Mouse (Mus musculus) CD4-positive, CD25-positive, alpha-beta regulatory T cell, adult 2 months (primary cell): ENCODE results near the gene Cs.
"Not testable (repeated sequence)": the region's sequence is repeated elsewhere in the genome, so short reads cannot be mapped to it uniquely, and the experiment has no call there.

Experiments
- DNase-seq: peaks from one replicate; pipeline ENCODE4 v3.0.0-alpha.2; 2012; ENCODE audit warnings: low read depth, low spot score

Cs gene

DNA sequence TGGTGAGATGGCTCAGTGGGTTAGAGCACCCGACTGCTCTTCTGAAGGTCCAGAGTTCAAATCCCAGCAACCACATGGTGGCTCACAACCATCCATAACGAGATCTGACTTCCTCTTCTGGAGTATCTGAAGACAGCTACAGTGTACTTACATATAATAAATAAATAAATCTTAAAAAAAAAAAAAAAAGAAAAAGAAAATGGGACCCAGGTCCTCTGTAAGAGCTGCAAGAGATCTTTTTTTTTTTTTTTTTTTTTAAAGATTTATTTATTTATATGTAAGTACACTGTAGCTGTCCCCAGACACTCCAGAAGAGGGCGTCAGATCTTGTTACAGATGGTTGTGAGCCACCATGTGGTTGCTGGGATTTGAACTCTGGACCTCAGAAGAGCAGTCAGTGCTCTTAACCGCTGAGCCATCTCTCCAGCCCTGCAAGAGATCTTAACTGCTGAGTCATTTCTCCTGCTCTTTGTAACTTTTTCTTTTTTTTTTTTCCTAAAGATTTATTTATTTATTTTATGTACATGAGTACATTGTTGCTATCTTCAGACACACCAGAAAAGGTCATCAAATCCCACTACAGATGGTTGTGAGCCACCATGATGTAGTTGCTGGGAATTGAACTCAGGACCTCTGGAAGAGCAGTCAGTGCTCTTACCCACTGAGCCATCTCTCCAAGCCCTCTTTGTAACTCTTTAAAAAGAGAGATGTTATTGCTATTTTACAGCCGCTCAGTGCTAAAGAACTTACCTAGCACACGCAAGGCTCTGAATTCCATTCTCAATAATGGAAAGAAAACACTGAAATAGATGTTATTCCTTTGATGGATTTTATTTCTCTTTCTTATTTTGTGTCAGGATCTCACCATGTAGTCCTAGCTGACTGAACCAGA lies 4.9 kb upstream of the Cs start:
- DNase-seq = not testable (repeated sequence)

DNA sequence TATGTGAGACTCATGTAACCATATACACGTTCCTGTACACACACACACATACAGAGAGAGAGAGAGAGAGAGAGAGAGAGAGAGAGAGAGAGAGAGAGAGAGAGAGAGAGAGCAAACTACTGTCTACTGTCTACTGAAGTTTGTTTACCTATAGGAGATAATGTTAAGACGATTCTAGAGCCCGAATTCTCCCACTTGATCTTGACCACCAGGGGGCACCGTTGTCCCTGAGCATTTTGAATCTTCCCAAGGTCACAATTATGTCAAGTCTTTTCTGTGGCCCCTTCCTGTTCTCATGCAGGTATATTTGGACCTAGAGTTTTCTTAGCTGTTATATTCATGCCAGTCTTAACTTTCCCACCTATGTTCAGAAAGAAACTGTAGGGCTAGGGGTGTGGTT lies 2.0 kb upstream of the Cs start:
- peak; percentile 92 for DNase-seq

DNA sequence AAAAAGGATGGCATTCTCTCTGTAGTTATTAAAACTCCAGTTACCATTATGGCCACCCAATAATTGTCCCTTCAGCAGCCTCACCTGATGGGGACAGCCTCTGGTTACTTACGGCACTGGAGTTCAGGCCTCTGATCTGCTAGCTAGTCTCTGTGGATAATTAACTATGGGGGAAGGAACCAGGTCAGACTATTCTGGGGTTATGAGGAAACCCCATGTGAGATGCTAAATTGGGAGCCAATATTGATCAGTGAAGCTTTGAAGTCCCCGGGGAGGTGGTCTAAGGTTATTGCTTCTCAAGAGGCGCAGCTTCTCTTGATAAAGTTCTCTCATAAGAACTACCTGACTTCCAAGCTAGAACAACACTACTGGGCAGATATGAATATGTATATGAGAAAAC lies 1.3 kb upstream of the Cs start:
- no peak for DNase-seq

DNA sequence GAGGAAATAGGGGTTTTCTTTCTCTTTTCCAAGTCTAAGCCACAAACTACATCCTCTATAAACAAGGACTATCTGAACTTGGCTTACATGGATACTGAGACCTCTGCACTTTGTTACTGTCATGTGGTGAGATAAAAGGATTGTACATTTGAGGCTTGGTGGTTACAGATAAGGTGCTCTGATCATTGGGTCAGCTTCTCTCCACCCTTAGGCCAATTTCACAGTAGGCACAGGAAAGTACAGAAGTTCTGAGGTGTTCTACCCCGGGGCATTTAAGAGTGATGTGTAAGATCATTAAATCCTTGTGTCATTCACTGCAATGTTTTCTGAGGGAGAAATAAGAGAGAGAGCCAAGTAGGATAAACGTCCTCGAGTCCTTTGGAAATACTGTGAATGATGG lies 937 bp upstream of the Cs start:
- DNase-seq = no peak

DNA sequence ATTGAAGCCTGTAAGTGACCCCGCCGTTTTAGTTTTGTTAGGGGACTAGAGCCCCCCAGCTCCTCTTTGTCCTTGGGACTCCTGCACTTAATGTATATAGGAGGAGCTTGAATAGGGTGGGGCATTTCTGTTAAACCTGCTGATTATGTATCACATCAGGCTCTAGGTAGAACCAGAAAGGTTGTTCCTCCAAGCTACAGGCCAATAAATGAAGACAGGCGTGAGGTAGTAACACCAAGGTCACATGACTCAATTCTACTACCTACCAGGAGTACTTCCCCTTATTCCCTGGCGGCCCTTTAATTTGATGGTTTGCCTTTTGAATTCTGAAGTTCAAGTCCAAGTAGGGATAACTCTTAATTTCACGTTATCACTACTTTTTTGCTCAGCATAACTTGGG lies 881 bp downstream of the Cs start:
- DNase-seq = no peak

DNA sequence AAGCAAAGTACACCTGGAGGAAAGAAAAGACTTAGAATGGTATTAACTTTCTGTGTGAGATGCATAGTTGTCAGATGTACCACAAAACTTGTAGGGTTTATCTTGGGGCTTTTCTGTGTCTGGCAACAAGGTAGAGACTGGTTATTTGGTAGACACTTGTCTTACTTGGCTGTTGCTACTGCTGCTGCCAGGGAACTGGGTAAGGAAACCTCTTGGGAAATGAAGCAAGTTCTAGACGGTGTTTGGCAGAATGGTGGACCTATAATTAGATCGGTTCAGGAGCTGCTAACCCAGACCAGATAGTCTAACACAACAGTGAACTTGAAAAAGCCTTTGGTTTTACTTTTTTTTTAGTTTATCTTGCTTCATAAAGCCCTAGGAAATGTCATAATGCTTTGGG lies 1.4 kb downstream of the Cs start:
- no peak for DNase-seq

DNA sequence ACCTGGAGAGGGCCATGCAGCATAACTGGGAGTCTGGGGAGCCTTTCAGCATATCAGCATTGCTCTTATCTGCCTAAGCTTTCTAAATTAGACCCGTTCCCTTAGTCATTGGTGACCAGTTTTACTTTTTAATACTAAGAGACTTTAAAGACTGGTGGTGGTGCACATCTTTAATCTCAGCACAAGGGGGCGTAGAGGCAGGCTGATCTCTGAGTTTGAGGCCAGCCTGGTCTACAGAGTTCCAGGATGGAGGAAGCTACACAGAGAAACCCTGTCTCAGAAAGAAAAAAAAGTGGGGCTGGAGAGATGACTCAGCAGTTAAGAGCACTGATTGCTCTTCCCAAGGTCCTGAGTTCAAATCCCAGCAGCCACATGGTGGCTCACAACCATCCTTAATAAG lies 2.7 kb downstream of the Cs start:
- peak; percentile 42 for DNase-seq

DNA sequence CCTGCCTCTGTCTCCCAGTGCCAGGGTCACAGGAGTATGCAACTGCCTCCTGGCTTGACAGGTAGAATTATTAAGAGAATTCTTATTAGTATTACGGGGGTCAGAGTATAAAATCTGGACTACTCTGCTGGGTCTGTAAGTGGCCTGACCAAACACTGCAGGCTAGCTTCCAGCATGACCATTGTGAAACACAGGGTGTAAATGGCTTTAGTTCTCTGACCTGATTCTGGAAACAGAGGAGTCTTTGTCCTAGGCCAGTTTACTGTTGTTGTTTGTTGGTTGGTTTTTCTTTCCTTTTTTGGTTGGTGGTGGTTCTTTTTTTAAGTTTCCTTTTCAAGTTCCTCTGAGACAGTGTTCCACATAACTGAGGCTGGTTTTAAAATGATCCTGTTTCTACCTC lies 5.9 kb downstream of the Cs start:
- no peak for DNase-seq

DNA sequence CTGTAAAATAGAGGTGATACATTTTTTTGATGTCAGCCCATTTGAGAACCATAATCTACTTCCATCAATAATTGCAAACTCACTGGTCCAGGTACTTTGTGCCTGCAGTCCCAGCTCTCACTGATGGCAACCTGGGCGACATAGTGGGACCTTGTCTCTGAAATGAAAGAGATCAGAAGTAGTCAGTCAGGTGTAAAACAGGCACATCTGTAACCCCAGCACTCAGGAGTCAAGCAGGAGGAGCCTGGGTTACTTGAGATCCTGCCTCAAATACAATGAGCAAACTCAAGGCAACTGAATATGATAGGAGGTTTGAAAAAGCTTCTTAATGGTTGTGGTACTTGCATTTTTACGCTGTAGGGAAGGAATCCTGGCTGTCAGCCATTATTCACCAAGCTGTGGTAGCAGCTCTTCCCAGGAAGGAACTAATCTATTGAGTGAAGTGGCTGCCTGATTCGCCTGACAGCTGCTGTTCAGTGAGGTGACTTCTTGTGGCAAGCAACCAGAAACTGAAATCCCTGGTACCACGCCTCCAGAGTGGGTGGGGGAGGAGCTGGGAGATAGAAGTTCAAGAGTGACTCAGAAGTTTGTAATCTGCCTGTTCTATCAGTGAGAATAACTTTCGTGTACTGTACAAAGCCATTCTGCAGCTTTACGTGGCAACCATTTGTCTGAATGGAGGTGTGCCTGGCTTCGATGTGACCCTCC lies 7.2 kb downstream of the Cs start:
- DNase-seq = peak; percentile 89

DNA sequence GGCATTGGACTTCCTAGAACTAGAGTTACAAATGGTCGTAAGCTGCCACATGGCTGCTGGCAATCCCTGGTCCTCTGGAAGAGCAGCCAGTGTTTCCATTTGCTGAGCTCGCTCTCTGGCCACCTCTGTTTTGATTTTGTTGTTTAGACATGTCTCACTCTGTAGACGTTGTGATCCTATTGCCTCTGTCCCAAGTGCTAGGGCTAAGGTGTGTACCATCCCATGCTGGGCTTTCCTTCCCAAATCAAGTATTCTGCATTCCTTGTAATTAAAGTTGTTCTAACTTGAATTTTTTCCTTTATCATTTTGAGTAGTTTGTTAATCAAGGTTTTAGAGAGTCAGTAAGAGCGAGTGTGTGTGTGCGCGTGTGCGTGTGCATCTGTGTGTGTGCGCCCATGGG lies 10.0 kb downstream of the Cs start:
- no peak for DNase-seq

DNA sequence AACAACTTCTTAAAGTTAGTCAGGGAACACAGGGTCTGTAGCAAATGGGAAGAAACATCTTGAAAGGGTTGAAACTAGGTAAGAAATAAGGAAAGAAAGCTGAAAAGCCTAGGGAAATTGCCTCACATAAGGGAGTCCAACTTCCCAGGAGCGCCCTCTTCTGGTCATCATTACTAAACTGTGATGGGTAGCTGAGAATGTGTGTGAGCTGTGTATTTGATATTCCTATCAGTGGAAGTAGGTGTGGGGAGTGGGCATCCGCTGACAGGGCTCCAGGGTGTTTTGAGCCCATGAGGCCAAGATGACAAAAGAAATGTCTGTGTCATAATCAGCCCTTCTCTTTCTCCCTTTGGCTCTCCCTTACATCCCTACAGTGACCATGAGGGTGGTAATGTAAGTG lies 21.3 kb downstream of the Cs start:
- DNase-seq = peak; percentile 84

DNA sequence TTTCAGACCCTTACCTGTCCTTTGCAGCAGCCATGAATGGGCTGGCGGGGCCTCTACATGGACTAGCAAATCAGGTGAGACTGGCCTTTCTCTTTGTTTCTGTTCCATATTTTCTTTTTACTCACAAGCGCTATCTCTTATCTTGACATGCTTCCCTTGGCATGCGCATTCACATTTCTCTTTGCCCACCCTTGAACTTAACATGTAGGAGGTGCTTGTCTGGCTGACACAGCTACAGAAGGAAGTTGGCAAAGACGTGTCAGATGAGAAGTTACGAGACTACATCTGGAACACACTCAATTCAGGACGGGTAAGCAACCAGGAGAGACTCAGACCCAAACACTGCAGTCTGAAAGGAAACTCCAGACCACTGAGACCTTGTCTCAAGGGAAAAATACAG lies 21.7 kb downstream of the Cs start:
- DNase-seq = no peak

DNA sequence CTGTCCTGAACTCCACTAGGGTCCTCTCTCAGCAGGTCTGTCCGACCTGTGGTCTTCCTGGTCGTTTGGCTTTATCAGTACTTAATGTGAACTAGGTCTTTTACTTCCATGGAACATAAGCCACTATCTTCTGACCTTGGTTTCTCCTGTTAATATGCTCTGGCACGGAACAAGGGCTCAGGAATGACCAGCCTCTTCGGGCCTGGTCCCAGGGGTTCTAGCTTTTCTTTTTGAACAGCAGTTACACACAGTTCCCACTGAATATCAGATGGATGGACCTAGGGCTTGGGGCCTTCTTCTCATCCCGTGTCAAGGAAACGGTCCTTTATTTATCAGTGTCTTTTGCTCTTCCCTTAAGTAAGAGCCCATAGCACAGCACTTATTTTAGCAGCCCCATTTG lies 24.3 kb downstream of the Cs start:
- DNase-seq = no peak

DNA sequence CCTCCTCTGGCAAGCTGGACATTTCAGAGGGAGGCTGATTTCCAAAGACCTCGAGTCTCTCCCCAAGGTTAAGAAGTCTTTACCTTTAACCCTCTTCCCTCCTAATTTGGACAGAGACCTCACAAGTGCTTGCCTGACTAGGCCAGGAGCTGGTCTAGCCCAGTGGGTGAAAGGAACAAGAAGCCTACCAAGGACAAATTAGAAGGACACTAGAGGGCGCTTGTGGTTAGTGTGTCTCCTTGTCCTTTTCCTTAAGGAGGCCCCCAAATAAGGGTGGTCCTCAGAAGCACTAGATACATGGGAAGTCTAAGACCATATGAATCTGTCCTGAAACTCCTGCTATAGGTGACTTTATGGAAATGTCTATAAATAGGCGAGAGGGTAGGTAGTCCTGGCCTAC lies 25.0 kb downstream of the Cs start:
- peak; percentile 52 for DNase-seq

DNA sequence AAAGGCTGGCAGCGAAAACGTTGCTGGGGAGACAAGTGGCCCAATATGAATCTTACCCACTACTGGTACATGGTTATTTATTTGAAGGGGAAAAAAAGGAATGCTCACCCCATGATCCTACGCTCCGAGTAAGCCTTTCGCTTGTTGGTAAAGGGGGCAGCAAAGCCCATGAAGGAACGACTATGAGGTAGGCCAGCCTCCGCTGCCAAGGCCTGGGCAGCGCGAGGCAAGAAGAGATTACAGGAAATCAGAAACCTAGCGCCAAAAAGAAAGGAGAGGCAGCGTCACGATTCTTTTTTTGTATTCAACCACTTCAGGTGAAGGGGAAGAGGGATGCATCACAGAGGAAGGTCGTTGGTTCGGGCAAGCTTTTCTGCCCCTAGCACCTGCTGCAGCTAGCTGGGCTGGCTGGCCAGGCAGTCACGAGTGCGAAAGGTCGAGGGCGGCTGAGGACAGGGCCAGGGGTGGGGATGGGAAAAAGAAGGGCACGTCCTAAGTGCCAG lies 30.4 kb downstream of the Cs start:
- DNase-seq = no peak

DNA sequence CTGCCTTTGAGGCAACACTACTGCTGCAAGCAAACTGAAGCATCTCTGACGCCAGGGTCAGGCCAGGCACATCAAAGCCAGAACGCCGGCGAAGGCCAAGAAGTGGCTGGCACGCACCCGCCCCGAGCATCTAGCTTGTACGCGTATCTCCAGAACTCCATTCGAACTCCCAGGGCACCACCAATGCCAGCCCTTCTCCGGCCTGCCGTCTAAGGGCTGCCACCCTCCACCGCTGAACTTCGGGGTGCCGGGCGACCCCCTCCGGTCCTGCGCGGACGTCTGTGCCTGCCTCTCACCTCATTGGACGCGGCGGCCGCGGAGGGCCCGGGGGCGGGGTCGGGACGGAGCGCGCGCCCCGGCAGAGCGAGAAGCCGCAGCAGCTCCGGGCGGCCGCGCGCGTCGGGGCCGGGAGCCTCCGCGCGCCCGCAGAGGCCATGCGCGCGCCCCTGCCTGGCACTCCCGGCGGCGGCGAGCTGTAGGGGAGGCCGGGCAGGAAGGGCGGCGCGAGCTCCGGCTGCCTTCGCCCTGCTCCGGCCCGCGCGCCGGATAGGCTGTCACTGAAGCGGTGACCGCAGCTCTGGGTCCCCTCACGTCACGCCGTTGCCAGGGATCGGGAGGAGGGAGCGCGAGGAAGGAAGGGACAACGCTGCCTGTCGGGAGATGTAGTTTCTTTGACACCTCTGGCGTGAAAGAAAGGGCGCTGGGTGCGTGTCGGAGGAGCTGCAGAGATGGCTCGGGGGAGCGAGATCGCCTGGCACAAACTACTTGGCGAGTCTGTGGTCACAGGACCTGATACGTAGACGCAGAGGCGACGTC lies 31.1 kb downstream of the Cs start, which contains the start of gene Coq10a:
TSS of gene Coq10a (minus strand) at position 596 of the 816 bp plus-strand sequence.
- DNase-seq = peak; percentile 94

DNA sequence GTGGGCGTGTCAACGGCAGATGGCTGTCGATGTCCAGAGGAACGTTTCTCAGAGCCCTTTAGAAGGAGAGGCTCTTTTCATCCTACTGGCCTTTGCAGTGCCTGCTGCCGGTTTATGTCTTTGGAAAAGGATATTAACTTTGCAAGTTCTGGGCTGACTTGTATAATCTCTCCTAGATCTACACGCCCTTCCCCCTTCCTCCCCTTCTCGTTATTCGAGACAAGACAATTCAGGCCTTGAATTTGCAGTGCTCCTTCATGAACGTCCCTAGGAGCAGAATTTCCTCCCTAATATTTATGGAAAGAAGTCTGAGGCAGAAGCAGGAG lies 31.6 kb downstream of the Cs start:
- no peak for DNase-seq

DNA sequence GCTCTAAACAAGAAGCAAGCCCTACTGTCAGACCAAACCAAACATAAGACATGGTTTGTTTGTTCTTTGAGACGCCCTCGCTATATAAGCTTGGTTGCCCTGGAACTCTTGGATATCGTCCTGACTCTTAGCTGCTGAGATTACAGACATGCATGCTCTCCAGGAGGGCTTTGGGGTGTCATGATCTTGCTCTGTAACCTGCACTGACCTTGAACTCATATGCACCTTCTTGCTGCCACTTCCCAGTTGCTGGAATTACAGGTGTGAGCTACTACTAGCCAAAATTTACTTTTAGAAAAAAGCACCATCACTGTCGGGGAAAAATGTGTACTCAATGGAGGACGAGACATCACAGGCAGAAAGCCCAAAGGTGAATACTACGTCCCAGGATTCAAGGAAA lies 32.1 kb downstream of the Cs start:
- DNase-seq = no peak

DNA sequence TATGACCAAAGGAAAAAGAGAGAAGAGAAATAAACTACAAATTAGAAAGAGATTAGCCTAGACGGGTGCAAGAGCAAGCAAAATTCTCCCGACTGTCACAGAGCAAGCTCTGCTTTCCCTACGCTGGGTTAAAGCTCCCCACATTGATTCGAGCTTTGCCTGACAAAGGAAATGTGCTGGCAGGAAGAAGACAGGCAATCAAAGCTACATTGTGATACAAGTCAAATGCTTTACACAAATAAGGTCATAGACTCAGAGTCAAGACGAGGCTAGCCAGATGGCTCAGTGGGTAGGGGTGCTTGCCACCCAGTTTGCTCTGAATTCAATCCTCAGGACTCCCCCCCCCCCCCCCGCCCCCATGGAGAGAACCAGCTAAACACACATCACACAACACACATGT lies 32.5 kb downstream of the Cs start:
- no peak for DNase-seq

DNA sequence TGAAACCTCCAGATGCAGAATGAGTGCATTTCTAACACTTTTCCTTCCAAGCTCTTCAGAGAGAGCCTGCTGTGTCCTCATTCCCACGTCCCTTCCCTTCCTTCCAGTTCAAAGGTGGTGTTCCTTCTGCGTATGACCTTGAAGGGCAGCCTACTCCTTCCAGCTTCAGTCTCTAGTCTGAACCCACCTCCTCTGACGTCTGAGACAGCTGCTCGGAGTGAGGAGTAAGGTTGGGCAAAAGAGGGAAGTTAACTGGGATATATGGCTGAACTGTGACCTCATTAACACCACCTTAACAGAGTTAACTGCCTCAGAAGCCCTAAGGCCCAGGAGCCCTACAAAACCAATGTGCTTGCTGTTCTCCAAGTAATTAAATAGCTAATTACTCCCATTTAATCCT lies 33.1 kb downstream of the Cs start:
- DNase-seq = no peak

DNA sequence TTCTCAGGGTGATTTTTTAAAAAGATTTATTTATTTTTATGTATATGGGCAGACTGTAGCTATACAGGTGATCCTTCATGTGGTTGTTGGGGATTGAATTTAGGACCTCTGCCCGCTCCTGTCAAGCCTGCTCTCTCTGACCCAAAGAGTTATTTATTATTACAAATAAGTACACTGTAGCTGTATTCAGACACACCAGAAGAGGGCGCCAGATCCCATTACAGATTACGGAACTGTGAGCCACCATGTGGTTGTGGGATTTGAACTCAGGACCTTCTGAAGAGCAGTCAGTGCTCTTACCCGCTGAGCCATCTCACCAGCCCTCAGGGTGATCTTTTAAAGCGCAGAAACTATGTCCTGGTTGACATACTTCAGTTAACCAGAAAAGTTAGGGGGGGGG lies 34.6 kb downstream of the Cs start:
- no peak for DNase-seq
